Mouse (Mus musculus) large intestine, adult 2 months (tissue): ENCODE measurements at regions not wholly inside any gene's neighbourhood (a gene's known extent, or its start where the extent isn't known, plus 50 kb on each side); places are given as distances from the start of the nearest gene placed in this dataset.

Source experiments
- DNase-seq: peaks from one replicate; pipeline ENCODE4 v3.0.0-alpha.2; 2012; ENCODE audit warnings: low read depth, low spot score
- WGBS: fragments of 180-500 bp; shearing (Covaris S2); methylation state at CpG from one replicate; pipeline ENCODE4 v1.1.7; 2018; 5-methylcytosine and 5-hydroxymethylcytosine counted together

DNA sequence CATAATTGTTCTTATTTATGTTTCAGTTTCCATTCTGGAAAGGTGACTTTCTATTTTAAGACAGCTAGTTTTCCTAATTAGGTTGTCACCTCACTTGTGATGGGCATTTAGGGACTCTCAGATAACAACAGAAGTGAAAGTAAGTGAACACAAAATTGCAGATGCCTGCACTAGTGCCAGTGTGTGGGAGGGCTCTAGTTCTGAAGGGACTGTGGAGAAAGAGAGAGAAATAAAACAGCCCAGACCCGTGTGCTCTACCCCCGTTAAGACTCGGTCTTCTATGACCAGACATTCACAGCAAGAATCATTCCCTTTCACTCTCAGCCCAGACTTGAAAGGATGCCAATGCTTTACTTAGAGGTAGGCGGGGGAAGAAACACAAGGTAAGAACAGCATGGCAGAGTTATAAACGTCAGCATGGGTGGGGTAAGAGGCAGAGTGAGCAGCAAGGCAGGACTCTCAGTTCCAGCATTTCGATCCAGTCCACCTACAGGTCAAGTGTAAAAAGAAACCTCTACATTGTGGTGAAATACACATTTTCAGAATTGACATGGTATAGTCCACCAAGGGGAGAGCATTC, 170.1 kb upstream of the Thbs1 start:
- 19% methylated on average over 6 of the region's 6 CpGs for WGBS
- DNase-seq = peak; percentile 54

DNA sequence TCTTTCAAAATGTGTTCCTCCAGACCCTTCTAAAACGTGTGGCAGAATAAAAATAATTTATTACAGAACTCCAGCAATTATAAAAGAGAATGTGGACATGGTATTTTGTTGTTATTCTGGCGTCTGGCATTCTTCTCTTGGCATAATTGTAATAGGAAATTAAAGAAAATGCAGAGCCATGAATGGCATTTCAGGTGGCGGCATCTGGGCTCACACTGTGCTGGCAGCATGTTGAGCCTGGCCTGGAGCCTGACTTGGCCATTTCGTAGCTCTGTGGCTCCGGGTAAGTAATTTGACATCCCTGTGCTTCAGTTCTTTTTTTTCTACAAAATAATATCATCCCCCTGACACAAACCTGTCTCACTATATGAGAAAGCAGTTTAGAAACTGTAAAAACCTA, 168.0 kb upstream of the Thbs1 start:
- 81% methylated on average over 5 of the region's 5 CpGs for WGBS
- no peak for DNase-seq

- DNase-seq = no peak
- WGBS = 98% methylated on average over 1 of the region's 1 CpGs
Observed at GRCm38 (mm10) chr2:117944325-117944724, 167.4 kb upstream of the Thbs1 start.

DNA sequence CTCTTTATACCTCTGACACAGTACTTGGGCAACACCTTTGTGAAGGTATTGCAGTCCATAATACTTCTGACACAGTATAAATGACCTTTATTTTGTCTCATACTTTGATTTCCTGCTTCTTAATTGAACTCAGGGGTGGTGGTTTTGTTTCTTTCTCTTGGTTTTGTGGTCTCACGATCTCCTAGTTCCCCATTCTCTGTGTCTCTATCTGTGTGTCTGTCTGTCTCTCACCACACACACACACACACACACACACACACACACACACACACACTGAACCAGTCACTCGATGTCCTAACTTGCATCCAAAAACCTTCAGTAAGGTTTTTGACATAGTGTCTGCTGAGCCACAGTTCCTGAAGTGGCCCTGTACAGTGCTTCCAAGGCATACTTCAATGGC, 166.7 kb upstream of the Thbs1 start:
- 78% methylated on average over 2 of the region's 2 CpGs for WGBS
- DNase-seq = no peak

- DNase-seq = no peak
- WGBS = 76% methylated on average over 5 of the region's 5 CpGs
Observed at GRCm38 (mm10) chr2:117950431-117951336, 161.0 kb upstream of the Thbs1 start.

DNA sequence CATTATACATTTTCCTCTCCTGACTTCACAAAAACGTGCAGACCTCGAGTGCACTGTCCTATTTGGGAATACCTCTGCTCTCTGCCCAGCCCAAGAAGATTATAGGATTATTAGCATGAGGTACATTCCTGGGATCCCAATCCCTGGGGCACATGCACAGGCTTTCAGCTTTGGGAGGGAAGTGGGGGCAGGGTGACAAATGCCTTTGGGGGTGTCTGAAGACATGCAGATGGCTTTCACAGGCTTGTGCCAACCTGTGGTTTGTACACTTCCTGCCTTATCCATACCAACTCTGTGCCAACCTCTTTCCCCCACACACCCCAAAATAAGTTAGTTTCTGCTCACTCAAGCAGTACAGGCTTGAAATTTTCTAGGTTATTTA, 160.3 kb upstream of the Thbs1 start:
- 77% methylated on average over 2 of the region's 2 CpGs for WGBS
- DNase-seq = no peak

DNA sequence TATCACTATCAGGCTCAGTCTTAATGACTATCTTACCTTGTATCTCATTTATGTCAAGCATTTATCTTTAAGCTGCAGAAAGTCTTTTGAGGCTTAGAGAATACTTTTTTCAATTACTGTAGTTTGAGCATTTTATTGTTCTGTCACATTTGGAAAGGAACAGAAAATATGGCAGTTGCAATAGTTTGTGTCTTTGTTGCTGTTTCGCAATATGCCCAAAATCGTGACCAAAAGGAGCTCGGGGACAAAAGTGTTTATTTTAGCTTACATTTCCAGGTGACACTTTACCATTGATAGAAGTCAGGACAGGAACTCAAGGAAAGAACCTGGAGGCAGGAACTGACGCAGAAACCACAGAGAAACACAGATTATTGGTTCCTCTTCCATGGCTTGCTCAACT, 152.9 kb upstream of the Thbs1 start:
- WGBS = 67% methylated on average over 4 of the region's 4 CpGs

GRCm38 (mm10) chr2:117959440-117959839, 152.2 kb upstream of the Thbs1 start:
- DNase-seq = no peak

More for the DNA sequence above, 152.9 kb upstream of the Thbs1 start:
- no peak for DNase-seq

- DNase-seq = no peak
Observed at GRCm38 (mm10) chr2:117962531-117962930, 149.1 kb upstream of the Thbs1 start.

GRCm38 (mm10) chr2:117963526-117963925, 148.2 kb upstream of the Thbs1 start:
- WGBS = 57% methylated on average over 2 of the region's 2 CpGs
- DNase-seq = no peak

More at GRCm38 (mm10) chr2:117962531-117962930, 149.1 kb upstream of the Thbs1 start:
- 67% methylated on average over 4 of the region's 4 CpGs for WGBS

DNA sequence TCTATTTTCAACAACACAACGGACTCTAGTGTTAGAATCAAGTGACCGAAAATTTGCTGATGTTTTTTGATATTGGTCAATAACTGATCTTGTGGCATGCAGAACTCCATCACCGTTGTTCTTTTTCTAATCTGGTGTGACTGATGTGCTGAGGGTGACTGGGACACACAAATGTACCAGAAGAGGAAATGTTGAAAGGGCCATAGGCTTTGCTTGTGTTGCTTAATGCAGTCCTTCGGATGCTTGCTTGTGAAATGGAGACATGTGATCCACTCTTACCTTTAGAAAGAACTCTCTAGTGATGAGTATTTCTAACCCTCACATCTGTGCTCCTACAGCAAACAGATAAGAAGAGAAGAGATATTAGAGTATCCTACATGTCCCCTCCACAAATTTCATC, 145.9 kb upstream of the Thbs1 start:
- 90% methylated on average over 4 of the region's 4 CpGs for WGBS
- DNase-seq = no peak

- DNase-seq = no peak
- WGBS = 92% methylated on average over 1 of the region's 1 CpGs
Observed at GRCm38 (mm10) chr2:117968731-117969130, 142.9 kb upstream of the Thbs1 start.

GRCm38 (mm10) chr2:117970631-117971030, 141.0 kb upstream of the Thbs1 start:
- no peak for DNase-seq
- WGBS = 88% methylated on average over 5 of the region's 5 CpGs

GRCm38 (mm10) chr2:117977033-117977432, 134.6 kb upstream of the Thbs1 start:
- WGBS = 92% methylated on average over 9 of the region's 9 CpGs
- no peak for DNase-seq

GRCm38 (mm10) chr2:117980856-117981255, 130.8 kb upstream of the Thbs1 start:
- 88% methylated on average over 2 of the region's 2 CpGs for WGBS
- no peak for DNase-seq

DNA sequence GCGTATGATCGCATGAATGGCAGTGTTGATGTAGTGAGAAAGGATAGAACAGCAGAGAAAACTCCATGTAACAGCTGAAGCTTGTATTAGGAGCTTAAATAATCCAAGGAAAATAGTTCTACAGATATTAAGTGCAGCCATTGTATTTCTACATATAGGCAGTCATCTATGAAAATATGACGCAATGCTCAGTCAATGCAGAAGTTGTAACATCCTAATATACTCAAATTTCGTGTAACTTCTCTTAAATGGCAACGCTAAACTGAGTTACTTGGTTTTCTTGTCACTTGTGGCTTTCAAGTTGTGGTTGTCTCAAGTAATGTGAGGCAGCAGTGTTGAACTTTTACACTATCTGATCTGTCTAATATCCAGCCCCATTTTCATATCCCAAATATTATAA, 127.1 kb upstream of the Thbs1 start:
- 91% methylated on average over 5 of the region's 5 CpGs for WGBS
- DNase-seq = no peak

DNA sequence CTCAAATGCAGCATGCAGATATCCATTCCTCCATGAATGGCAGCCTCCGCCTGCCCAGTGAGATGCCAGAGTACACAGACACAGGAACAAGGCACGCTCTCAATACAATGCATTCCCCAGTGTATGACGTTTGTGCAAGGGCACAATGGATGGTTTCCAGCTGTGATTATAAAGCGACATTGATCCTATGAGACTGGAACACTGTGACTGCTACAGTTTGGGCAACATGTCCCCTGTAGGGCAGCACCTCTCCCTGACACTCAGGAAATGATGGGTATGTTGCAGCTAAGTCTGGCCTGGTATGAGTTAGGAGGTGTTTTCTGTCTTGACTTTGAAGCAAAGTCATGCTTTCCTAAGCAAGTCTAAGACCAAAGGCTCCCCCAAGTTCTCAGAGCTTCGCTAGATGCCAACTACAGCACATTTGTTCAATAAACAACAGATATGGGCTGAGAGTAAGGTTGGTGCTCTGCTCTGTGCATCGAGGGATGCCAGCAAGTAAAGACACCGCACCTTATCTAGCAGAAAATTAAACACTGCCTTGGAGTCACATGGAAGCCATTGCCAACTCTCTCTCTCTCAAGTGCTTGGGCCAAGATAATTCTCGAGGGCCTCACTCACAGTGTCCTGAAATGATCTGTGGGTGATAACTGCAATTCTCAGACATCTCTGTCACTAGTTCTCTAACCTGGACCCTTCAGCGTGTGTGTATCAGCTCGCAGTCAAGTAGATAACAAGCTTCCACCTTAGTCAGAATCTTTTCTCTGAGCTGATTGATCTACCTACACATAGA, 124.1 kb upstream of the Thbs1 start:
- no peak for DNase-seq

GRCm38 (mm10) chr2:117988396-117989173, 123.1 kb upstream of the Thbs1 start:
- no peak for DNase-seq
- WGBS = 61% methylated on average over 11 of the region's 11 CpGs

More for the DNA sequence above, 124.1 kb upstream of the Thbs1 start:
- 82% methylated on average over 10 of the region's 10 CpGs for WGBS

DNA sequence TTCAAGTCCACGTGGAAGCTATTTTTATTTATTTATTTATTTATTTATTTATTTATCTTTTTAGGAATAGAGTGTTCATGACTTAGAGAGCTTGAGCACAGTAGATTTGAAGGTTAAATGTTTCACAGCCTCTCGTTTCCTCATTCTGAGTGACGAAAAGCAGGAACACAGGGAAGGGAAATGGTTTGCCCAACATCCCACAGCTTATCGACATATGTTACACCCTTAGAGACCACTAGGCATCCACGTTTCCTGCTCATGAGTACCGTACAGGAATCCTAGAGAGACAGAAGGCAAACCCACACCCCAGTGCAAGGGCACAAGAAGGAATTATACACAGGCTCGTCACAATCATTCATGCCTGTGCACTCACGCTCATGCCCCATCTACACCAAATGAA, 122.5 kb upstream of the Thbs1 start:
- 76% methylated on average over 8 of the region's 8 CpGs for WGBS
- no peak for DNase-seq
